Mouse (Mus musculus) cerebellum, adult 2 months (tissue): ENCODE measurements around the gene Themis3.

Experiments used
- CTCF ChIP-seq: fragments of 200-500 bp; IDR thresholded peaks from 2 replicates; pipeline ENCODE4 v1.5.1; 2011; ENCODE audit warnings: low read depth, mild to moderate bottlenecking, control low read depth, low read length, moderate library complexity, borderline replicate concordance; ENCODE audit not compliant: insufficient read depth
- POLR2A ChIP-seq: fragments of 200-500 bp; IDR thresholded peaks from 2 replicates; pipeline ENCODE4 v1.6.1; 2011; ENCODE audit warnings: low read length, control low read depth, borderline replicate concordance; ENCODE audit not compliant: insufficient read depth

DNA sequence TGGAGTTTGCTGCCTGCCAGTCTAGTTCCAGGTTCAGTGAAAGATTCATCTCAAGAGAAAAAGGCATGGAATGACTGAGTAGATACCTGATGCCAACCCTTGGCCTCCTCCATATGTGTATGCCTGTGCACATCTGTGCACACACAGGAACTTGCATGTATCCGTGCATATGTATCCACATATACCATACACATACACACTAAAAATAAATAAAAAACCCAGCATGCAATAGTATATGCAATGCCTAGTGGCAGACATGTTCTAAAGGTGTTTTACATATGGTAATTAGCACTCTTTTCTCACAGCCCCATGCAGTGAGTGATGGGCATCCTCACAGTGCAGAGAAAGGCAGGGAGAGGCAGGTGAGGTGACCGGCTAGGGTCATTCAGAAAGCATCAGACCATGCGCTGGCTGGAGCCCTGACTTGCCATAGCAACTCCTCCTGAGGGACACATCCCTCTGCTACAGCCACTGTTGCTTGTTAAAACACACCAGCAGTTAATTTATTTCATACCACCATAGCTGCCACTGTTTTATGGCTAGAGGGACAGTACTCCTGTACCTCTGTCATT, 24.9 kb upstream of the Themis3 start:
- no peak for TF ChIP-seq CTCF
- TF ChIP-seq POLR2A = no peak
